Mouse (Mus musculus): Measurements from ENCODE around the gene Cherp. TPM values are rescaled to one million over a fixed set of nuclear protein-coding genes. Genes with fewer than 3 reads are reported as not detected.

Cherp gene
- total RNA-seq, 2 experiments from 2014 or later = 42.9 to 43.2 TPM

GRCm38 (mm10) chr8:72487014-72487413, 12.0 kb upstream of the Cherp start:
- intact Hi-C loops (cut with DNase I) = loop anchor here (5.0 kb wide), 1 partner anchor 40 kb away; no protein-coding TSS in a partner anchor
- no peak for DNase-seq

- peak; percentile 47 to 54 for DNase-seq
- intact Hi-C loops (cut with DNase I) = loop anchor here (5.0 kb wide), 1 partner anchor 38 kb away; no protein-coding TSS in a partner anchor
Observed at GRCm38 (mm10) chr8:72485456-72486199, 10.6 kb upstream of the Cherp start.

- intact Hi-C loops (cut with DNase I) = no loop called here
- DNase-seq = no peak
Observed at GRCm38 (mm10) chr8:72470684-72471083, 4.3 kb downstream of the Cherp start.

GRCm38 (mm10) chr8:72469984-72470383, 5.0 kb downstream of the Cherp start:
- no peak for DNase-seq
- intact Hi-C loops (cut with DNase I) = no loop called here

GRCm38 (mm10) chr8:72469243-72469642, 5.8 kb downstream of the Cherp start:
- intact Hi-C loops (cut with DNase I) = no loop called here
- DNase-seq = no peak

- intact Hi-C loops (cut with DNase I) = no loop called here
- no peak for DNase-seq
Observed at GRCm38 (mm10) chr8:72464211-72464610, 10.8 kb downstream of the Cherp start.

- DNase-seq = no peak
- intact Hi-C loops (cut with DNase I) = no loop called here
Observed at GRCm38 (mm10) chr8:72459881-72460533, 15.0 kb downstream of the Cherp start.

- intact Hi-C loops (cut with DNase I) = no loop called here
- no peak for DNase-seq
Observed at GRCm38 (mm10) chr8:72458457-72458856, 16.6 kb downstream of the Cherp start.

GRCm38 (mm10) chr8:72457806-72458205, 17.2 kb downstream of the Cherp start:
- intact Hi-C loops (cut with DNase I) = no loop called here
- no peak for DNase-seq

GRCm38 (mm10) chr8:72455317-72455716, 19.7 kb downstream of the Cherp start:
- no peak for DNase-seq
- intact Hi-C loops (cut with DNase I) = no loop called here

- intact Hi-C loops (cut with DNase I) = no loop called here
- DNase-seq = no peak
Observed at GRCm38 (mm10) chr8:72453904-72454303, 21.1 kb downstream of the Cherp start.

- no peak for DNase-seq
- intact Hi-C loops (cut with DNase I) = no loop called here
Observed at GRCm38 (mm10) chr8:72451516-72451915, 23.5 kb downstream of the Cherp start.

- DNase-seq = no peak
- intact Hi-C loops (cut with DNase I) = loop anchor here (5.0 kb wide), 1 partner anchor 42 kb away; no protein-coding TSS in a partner anchor
Observed at GRCm38 (mm10) chr8:72445071-72445470, 30.0 kb downstream of the Cherp start.

- intact Hi-C loops (cut with DNase I) = no loop called here
Observed at GRCm38 (mm10) chr8:72443994-72444350, 31.1 kb downstream of the Cherp start.

GRCm38 (mm10) chr8:72443338-72443993, 31.6 kb downstream of the Cherp start, which contains the start of the genes Calr3 and 1700030K09Rik:
Gene Calr3, minus strand, starts transcription at chr8:72443870.
Gene 1700030K09Rik, plus strand, starts transcription at chr8:72443880.
- peak; percentile 95 to 97 for DNase-seq
- intact Hi-C loops (cut with DNase I) = no loop called here

More at GRCm38 (mm10) chr8:72443994-72444350, 31.1 kb downstream of the Cherp start:
- DNase-seq = no peak

GRCm38 (mm10) chr8:72438248-72439015, 36.6 kb downstream of the Cherp start:
- intact Hi-C loops (cut with DNase I) = no loop called here
- no peak for DNase-seq

- DNase-seq = peak; percentile 75 to 82
- intact Hi-C loops (cut with DNase I) = no loop called here
Observed at GRCm38 (mm10) chr8:72434952-72435351, 40.1 kb downstream of the Cherp start.

- peak in 1 of 2 experiments; percentile 42 for DNase-seq
- intact Hi-C loops (cut with DNase I) = no loop called here
Observed at GRCm38 (mm10) chr8:72429676-72430075, 45.4 kb downstream of the Cherp start.

GRCm38 (mm10) chr8:72422926-72423325, 52.1 kb downstream of the Cherp start:
- DNase-seq = no peak
- intact Hi-C loops (cut with DNase I) = loop anchor here (5.0 kb wide), 2 partner anchors 124 to 139 kb away; partner anchors contain the start of gene Med26

All from heart, postnatal 14 days (tissue).